Mouse (Mus musculus): ENCODE measurements around the gene Zbtb8os.

Zbtb8os gene

DNA sequence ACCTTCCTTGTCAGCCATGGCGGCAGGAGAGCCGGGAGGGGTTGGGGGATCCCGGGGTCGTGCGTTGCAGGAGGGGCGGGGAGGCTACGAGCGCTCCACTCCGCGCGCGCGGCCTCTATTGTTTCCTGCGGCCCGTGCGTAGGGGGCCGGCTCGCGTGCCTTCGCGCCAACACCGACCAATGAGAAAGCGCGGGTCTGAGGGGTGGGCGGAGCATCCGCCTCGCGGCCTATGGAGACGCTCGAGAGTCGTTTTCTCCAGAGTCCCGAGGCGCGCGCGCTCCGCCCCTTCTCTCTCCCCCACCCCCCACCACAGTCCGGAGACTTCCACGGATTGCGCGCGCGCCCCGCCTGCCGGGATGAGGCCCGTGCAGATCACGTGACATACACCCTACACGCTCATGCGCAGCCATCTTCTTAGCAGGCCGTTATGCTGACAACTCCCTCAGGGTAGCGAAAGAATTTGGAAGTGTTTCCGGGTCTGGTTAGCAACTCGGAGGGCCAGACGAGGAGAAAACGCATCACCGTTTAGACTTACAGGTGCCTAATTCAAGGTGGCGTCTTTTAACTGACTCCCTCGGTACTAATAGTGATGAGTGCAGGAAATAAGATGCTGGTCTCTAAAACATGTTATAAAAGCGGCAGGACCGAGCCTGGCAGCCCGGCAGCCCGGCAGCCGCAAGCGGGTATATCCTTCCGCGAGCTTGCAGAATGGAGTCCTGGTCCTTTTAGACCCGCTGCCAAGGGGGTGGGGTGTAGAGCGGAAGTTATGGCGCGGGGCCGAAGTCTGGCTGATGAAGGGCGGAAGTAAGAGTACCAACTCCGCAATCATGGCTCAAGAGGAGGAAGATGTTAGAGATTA, at the start of gene Zbtb8os, which contains the start of gene Rbbp4:
TSS of gene Zbtb8os (plus strand) at position 480 of the 859 bp plus-strand sequence.
TSS of gene Rbbp4 (minus strand) at position 155 of the 859 bp plus-strand sequence.
- peak; percentile 98 for DNase-seq

DNA sequence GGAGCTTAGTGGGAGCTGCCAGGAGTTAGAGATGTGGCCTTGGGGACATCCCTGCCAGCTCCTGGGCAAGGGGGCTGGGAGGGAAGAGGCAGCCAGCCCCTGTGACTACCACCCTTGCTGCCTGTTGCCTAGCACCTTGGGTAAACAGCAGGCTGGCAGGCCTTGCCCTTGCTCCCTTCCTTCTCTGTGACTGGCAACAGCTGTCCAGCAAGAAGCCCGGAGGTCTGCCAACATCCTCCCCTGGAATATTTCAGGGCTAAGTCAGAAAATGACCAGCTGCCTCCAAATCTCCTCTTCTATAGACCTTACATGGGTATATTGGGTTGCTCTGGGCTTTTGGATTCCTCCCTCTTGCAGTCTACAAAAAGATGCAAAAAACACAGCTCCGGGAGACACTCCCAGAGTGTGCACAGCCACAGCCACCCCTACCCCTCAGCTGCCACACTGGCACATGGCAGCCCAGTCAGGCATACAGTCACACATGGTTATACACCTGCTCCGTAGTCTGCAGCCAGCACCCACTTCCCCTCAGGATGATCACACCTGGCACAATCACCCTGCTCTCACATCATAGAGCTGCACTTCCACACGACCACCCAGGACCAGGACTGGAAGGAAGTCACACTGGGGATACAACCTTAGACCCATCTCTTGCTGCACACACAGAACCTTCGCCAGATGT, 49.4 kb upstream of the Zbtb8os start:
- peak; percentile 14 for DNase-seq

DNA sequence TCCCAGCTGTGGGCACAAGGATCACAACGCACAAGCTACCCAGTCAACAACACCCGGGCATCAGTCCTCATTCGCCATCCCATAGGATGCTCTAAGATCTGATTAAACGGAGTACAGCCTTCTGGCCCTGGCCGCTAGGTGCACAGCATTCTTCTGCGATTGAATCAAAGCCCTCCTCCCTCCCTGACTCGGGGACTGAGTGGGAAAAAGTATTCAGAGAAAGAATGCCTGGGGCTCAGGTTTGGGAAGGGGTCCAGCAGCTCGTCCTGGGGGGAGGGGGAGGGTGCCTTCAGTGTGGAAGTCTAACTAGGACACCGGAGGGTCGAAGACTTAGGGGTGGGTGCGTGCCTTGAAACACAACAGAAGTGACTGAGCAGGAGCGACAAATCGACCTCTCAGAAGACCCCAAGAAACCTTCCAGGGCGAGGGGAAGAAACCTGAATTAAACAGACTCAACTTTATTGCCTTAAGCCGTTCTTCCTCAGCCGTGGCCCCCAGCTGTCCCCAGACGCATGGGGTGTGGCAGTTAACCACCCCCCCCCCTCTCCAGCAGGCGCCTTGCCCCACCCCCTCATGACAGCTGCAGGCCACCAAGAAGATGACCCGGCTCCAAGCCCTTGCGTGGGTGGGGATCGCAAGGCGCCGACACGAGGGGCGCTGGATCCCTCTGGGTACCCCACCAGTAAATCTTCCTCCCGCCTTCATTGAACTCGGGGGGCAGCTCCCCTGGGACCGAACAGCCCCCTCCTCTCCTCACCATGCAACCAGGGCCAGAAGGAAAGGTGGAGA, 48.6 kb upstream of the Zbtb8os start:
- DNase-seq, result peak; percentile 27

- DNase-seq, result peak; percentile 13
Observed at GRCm38 (mm10) chr4:129287472-129287981, 48.0 kb upstream of the Zbtb8os start, which contains the start of gene Sync. Gene Sync, plus strand, starts transcription at chr4:129287617.

- DNase-seq, result peak; percentile 16
Observed at GRCm38 (mm10) chr4:129288067-129288466, 47.4 kb upstream of the Zbtb8os start.

GRCm38 (mm10) chr4:129289671-129290070, 45.8 kb upstream of the Zbtb8os start:
- no peak for DNase-seq

GRCm38 (mm10) chr4:129292831-129293230, 42.7 kb upstream of the Zbtb8os start:
- DNase-seq, result no peak

GRCm38 (mm10) chr4:129293702-129294101, 41.8 kb upstream of the Zbtb8os start:
- no peak for DNase-seq

- no peak for DNase-seq
Observed at GRCm38 (mm10) chr4:129295188-129295587, 40.3 kb upstream of the Zbtb8os start.

DNA sequence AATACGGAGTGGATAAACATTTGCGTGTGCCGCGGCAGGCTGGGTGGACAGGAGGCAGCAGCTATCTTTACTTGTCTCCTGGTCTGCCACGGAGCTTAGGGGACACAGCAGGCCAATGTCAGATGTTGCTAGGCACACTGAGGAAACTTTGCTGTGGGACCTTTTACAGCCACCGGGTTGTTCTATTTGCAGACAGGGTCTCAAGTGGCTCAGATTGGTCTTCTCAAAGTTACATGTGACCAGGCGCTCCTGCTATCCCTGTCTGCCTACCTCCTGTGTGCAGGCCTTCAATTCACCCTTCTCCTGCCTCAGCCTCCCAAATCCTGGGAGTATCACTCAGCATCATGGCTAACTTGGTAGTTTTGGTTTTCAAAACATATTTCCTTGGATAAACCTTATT, 39.4 kb upstream of the Zbtb8os start:
- DNase-seq, result no peak

DNA sequence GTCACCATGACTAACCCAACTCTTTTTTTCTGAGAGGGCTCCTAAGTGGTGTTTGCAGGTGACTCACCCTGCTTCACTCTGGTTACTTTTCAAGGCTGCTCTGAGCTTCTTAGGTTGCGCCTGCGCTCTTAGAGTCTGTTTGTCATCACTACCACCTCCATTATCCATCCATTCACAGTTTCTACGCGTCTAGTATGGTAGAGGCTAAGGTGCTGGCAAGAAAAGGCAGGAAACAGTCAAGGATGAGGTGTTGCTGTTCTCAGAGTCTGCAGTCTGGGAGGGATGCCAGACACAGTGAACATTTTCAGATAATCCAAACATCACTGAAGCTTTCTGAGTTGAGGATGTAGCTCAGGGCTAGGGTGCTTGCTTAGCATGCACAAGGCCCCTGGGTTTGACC, 37.8 kb upstream of the Zbtb8os start:
- DNase-seq, result no peak

GRCm38 (mm10) chr4:129299121-129299520, 36.4 kb upstream of the Zbtb8os start:
- DNase-seq, result no peak

DNA sequence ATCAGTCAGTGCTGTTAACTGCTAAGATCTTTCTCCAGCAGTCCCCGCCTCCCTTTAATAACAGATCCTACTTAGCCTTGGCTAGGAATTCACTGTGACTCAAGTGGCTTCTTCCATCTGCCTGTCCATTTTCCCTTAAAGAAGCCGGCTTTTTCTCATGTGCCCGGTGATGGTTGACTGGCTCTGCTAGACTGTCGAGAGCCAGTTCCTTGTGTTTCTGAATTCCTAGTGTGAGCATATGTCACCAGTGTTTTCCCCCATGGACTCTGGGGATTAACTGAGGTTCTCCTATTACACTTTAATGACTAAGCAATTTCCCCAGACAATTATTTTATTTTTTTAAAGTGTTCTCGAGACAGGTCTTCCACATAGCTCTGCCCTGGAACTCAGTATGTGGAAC, 32.1 kb upstream of the Zbtb8os start:
- DNase-seq, result no peak

GRCm38 (mm10) chr4:129303816-129304215, 31.7 kb upstream of the Zbtb8os start:
- DNase-seq, result no peak

DNA sequence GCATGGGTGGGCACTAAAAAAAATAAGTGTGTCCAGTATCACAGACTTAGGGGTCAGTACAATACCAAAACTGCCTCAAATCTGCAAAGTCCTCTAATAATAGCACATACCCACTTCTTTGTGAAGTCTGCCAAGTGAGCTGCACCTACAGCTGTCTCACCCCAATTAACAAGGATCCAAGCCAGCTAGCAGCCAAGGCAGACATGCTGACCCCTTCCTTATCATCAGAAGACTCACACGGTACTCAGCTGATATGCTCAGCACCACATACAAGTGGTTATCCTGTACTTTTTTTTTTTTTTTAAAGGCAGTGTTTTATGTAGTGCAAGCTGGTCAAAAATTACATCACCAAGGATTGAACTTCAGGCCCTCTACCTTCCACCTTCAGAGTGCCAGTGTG, 31.2 kb upstream of the Zbtb8os start:
- DNase-seq, result no peak

DNA sequence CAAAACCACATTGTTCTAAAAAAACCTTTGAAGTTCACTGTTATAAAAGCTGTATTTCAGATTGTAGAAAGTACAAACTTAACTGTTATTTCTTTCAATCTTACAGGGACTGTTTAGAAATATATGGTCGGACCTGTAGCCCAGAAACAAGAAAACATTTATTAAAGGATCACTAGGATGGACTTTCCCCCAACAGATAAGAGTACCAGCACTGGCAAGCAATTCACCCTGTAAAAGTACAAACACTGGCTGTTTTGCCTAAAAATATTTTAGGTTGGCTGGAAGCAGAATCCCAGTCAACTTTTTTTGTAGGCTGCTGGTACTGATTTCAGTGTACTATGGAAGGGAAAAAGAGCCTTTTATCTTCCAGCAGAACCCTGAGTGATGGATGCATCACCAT, 27.6 kb upstream of the Zbtb8os start:
- DNase-seq, result no peak

DNA sequence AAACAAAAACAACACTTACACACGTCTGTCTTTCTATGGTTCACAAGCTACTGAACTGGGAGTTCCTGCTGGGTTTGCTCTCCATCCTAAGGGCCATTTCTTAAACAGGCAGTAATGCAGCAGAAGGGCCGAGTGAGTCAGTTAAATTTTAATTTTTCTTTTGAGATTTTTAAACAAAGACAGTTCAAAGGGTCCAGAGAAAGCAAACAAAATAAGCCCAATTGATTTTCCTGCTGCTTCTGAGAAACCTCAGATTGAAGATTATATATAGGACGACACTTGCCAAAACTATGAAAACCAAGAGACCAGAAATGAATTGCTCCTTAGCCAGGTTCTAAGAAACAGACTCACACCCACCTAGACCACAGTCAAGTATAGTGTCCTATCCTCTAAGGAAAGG, 21.6 kb upstream of the Zbtb8os start:
- DNase-seq, result no peak

DNA sequence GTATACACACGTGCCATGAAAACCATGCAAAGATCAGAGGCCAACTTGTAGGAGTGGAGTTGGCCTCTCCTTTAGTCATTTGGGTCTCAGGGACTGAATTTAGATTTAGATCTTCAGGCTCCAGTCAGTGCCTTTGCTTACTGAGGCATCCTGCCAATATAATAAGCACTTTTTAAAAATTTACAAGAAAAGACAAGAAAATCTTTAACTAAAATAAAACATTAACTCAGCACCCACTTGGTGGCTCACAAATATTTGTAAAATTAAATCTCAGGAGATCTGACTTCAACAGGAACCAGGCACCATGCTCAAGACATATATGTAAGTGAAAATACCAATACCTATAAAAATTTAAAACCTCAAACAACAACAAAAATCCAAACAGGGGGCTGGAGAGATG, 14.6 kb upstream of the Zbtb8os start:
- DNase-seq, result no peak

- no peak for DNase-seq
Observed at GRCm38 (mm10) chr4:129322042-129322441, 13.5 kb upstream of the Zbtb8os start.

DNA sequence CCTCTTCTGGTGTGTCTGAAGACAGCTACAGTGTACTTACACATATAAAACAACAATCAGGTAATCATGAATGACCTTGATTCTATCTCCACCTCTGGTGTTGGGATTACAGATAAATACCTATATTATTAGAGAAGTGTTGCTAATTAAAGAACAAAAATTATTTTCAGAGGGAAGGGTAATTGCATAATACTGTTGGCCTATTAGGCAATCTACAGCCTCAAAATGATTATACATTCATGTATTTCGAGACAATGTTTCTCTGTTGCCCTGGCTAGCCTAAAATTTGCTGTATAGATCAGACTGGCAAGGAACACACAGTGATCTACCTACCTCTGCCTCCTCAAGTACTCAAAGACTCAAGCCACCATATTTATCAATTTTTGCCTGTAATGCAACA, 12.0 kb upstream of the Zbtb8os start:
- DNase-seq, result no peak

- DNase-seq, result no peak
Observed at GRCm38 (mm10) chr4:129324756-129325155, 10.7 kb upstream of the Zbtb8os start.

DNA sequence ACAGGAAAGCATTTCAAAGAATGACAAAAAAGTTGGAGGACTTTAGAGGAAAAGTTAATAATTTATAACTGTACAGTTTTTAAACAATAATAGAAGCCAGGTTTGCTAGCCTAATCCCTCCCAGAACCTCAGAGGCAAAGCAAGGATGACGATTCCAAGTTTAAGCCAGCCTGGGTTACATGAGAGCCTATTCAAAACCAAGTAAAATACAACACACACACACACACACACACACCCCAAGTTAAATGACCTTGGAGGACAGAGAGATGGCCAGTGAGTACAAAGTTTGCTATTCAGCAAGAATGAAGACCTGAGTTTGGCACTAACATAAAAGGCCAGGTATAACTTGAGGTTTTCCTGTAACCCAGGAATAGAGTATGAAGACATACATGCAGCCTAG, 9.3 kb upstream of the Zbtb8os start:
- no peak for DNase-seq

DNA sequence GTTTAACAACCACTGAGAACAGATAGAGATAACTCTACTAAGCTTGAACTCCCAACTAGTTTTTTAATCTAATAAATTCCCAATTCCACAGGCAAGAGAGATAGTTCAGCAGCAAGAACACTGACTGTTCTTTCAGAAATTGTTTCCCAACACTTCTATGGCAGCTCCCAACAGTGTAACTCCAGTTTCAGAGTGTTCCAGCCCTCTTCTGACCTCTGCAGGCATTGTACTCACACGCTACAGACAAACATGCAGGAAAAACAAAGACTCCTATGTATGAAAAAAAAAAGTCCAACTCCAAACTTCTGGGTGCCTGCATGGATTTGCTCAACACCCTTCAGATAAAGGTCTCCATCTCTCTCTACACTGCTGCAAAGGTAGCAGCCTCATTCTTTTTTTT, 2.6 kb upstream of the Zbtb8os start:
- no peak for DNase-seq
